Mouse (Mus musculus): ENCODE measurements around the gene Rnf166. TPM values are rescaled to one million over a fixed set of nuclear protein-coding genes. Genes with fewer than 3 reads are reported as not detected.

The Rnf166 gene
- polyA plus RNA-seq, 2 experiments from 2014 or later: 27.3 to 31.0 TPM

DNA sequence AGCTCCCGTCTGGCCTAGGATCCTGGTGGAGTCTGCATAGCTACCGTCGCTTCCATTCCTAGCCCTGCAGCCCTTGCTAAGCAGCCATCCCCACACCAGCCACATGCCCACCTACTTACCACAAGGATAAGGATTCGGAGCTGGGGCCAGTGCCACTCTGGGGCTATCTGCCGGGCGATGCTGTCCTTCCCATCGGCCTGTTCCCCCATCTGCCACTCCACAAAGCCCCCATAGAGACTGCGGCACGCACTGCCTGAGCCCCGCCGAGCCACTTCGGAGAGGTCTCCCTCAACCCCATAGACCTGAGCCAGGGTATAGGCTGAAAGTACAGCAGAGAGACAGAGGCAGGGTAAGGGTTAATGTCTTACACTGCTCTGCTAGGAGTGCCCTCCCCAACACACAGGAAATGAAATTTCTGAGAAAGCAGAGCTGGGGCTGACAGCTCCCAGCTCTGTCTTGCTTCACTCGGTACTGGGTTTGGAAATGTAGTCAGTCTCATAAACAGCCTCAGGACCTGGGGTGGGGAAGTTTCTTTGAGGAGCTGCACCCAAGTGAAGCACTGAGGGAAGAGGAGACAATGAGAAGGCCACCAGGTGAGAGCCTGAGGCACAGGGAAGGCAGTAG, 38.0 kb downstream of the Rnf166 start:
- peak; percentile 72 for ATAC-seq

DNA sequence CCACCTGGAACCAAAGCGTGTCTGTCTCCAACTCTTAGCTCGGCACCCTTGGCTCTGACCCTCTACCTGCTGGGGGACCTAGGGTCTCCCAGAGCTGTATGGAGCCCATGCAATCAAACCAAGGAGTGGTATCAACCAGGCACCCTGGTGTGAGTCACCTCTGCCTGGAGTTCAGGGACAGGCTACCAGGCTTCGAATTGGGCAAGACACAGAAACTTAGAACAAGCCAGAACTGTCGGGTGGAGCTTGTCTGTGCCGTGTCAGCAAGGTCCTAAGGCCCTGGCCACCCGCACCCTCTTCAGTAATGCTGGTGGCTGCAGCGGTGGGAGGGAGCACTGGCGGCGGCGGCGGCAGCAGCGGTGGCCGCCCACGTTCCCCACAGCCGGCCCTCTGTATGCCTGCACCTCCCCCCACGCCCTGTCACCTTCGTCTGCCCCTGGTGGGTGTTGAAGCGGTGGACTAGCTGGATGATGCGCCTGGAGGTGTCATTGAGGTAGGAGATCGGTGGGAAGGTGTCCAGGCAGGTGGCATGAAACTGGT, 39.2 kb downstream of the Rnf166 start:
- no peak for ATAC-seq

DNA sequence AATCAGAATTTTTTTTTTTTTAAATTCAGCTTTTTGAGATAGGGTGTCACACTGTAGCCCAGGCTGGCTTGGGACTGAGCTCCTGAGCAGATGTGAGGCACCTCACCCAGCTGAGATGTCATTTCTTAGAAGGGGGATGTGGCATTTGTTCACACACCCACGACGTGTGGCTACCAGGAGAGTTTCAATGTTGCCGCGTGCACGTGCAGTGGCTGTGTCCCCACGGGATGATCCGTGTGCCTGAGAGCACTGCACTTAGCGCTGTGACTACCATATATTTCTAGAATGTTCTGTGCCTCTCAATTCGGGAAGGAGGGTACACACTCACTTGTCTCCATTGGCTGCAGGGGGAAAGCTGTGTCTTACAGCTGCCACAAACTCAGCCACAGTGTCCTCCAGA, 39.7 kb downstream of the Rnf166 start:
- no peak for ATAC-seq

DNA sequence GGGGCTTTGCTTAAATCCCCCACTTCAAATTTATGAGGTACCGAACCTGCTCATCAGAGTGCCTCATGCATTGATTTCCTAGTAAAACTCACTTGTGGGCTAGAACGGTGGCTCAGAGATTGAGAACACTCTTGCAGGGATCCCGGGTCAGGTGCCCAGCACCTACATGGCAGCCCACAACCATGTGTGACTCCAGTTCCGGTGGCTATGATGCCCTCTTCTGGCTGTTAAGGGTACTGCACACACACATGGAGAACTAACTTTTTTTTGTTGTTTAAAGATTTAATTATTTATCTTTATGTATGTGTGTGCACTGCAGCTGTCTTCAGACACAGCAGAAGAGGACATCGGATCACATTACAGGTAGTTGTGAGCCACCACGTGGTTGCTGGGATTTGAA, 40.5 kb downstream of the Rnf166 start:
- ATAC-seq: no peak

DNA sequence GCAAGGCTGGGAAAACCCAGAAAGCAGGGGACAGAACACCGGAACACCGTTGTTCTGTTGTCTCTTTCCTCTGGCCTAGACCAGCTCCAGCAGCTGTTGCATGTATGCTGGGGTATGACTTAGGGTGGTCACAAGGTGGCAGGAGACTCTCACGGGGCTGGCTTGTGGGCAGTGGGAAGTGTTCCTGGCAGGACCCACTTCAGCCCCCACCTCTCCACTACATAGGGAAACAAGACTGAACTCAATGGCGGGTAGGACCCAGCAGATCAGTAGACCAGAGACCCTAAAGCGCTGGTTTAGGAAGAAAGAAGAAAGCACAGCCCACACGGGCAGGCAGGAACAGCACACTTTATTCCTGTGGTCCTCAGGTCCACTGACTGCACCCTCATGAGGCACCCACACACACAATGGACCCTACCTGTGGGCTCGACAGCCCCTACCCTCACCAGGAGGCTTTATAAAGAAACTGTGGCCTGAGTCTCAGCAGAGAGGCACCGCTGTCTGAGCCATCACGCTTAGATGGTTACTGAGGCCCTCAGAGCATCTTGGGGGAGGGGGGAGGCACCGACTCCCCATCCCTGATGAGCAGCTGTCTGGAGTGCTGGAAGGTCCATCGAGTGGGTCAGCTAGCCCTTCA, 42.5 kb downstream of the Rnf166 start:
- ATAC-seq: no peak

DNA sequence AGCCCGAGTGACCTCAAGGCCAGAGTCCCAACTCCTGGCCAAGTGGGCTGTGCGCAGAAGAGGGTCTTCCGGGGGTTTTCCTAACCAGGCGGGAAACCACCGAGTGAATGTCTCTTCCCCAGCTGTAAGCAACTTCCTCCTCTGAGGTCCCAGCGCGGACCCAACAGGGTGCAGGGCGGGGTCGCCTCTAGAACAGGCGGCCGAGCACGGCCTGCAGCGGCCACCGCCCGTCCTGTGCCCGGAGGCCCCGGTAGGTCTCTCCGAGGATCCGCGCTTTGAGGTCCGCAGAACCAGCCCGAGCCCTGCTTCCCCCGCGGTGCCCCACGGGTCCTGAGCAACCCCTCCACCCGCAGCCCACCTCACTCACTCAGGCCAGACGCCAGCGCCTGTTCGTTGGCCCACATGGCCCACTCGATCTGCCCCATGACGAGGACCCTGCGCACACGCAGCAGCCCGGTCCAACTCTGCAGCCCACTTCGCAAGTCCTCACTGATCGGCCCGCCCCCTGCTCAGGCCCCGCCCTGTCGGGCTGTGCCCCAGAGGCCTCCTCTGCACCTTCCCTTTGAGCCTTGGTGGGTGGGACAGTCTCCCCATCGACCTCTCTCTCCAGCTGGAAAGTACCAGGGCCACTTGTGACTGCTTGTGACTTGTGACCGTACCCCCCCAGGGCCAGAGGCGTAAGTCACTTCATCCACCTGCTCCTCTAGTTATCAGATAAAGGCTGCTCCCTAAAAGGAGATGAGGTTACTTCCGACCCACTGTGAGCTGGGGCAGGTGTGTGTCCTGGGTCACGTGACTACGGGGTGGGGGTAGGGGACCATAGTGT, 43.2 kb downstream of the Rnf166 start, which contains the start of gene Cyba:
Gene Cyba (minus strand): TSS at position 488 of the 826 bp plus-strand sequence.
- peak; percentile 72 for ATAC-seq

DNA sequence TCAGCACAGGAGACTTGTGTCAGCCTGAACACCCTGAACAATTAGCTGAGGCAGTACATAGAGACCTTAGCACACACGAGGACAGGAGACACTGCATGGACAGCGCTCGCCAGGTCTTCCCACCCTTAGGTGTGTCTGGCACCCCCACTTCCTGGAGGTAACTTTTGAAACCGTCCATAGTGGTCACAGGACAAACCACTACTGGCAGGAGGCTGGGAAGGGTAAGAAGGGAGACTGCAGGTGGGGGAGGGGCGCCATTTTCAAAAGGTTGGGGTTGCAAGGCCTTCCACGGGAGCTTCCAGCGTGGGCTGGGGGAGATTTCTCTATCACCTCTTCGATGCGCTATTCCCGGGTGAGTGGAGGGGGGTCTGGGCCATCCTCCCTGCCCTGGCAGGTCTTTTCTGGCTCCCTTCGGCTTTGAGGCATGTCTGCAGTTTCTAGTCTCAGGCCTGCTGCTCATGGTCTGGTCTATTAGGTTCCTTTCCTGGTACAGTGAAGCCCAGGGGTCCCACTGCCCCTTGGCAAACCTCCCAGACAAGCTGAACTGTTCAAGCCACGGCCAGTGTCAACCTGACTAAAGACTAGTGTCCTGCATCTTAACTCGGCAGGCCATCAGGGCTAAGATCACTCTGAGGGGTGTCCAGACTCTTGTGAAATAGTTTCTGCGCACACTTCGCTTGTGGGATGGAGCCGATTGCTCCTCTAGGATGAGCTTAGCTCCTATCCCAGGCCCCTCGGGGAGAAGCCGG, 44.0 kb downstream of the Rnf166 start:
- ATAC-seq: peak; percentile 4

DNA sequence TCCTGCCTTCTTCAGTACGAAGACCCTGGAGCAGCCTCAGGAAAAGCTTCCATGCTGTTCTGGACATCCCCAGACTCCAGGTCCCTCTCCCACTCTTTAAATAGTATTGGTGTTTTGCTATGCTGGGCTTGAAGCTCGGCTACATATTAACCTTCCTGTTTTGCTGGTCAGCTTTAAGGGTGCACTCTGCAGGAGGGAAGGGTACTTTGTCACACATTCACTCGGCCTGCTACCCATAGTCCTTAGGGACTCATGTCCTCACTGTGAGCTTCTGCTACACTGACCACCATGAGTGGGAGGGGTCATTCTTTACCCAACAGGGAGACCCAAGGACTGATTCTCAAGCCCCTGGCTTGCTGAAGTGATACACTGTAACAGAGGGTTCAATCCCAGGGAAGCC, 45.2 kb downstream of the Rnf166 start:
- no peak for ATAC-seq

DNA sequence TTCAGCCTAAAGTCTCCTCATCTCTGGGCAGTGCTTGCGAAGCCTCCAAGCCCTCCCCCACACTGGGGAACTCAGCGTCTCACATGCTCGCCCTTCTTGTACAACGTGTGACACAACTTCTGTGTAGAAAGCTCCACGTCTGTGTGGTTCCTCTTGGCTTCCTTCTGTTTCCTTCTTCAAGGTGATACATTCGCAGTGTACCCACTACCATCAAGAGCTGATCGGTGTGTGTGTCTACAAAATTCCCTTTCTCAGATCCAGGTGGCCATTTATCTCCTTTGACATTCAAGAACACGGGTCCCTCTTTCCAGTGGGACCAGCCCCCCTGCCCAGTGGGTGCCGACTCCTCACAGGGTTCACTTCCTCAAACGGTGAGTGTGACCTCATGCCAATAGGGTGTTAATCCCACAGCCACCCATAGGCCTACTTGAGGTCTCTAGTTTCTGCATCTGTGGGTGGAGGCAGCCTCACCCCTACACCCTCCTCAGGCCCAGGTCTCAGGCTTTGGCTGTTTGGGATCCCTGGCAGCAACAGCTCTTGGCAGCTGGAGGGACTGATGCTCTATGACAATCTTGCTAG, 45.7 kb downstream of the Rnf166 start:
- ATAC-seq: no peak

DNA sequence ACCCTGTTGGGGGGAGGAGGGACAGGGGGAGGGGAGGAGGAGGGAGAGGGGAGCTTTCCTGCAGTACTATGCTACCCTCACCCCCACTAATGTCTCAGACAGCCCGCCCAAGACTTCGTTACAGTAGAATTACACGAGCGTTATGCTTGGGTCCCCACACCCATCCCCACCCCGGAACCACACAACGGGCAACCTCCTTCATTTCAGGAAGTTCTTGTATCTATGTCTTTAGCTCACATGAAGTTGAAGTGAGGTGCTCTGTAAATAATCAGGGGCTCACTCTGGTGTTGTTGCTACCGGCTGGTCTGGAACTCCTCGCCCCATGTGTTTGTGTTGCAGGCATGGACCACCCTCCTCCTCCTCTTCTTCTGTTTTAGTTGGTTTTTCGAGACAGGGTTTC, 47.7 kb downstream of the Rnf166 start:
- no peak for ATAC-seq

DNA sequence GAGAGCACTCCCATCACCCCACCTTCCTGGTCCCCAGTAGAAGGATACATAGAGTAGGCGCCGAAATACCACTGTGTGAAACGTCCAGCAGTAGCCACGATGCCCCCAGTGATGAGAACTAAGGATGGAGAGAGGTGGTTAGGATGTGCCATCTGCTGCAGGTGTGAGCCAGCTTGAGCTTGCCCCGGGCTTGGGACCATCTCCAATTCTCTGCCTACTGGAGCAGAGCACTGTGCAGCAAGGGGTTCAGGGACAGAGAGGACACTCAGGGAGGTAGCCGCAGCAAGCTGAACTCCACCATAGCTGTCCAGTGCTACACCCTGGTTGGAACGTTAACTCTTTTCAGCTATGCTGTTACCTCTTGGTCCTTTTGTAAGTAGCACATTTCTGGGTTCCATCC, 48.3 kb downstream of the Rnf166 start:
- ATAC-seq: no peak

DNA sequence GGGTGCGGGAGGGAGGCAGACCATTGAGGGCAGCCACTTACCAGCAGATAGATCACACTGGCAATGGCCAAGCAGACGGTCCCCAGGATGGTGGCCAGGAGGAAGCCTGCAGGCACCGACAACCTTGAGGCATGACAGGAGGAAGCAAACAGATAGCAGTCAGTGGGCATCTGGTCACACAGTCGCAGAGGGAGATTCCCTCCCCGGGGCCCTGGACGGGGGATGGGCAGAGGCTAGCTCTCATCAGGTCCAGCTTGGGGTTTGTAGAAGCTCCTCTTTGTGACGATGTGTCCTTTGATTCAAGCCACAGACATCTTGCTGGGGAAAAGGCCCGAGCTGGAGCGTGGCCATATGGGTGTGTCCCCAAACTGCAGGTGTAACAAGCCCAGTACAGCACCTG, 49.7 kb downstream of the Rnf166 start:
- no peak for ATAC-seq

DNA sequence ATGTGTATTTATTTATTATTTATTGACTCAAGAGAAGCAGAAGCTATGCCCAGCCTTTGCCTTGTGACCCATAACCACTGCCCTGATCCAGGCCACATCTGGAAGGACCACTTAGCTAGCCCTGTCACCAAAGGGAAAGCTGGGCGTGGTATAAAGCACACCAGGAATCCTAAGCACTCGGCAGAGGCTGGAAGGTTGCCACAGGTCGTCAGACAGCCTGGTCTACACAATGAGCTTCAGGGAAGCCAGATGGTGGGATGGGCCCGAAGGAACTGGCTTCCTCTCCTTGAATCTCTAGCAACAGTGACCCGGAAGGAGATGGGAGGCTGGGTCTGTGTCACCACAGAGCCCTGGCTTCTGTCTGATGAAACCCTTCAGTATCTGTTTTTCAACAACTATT, 52.2 kb downstream of the Rnf166 start:
- no peak for ATAC-seq

DNA sequence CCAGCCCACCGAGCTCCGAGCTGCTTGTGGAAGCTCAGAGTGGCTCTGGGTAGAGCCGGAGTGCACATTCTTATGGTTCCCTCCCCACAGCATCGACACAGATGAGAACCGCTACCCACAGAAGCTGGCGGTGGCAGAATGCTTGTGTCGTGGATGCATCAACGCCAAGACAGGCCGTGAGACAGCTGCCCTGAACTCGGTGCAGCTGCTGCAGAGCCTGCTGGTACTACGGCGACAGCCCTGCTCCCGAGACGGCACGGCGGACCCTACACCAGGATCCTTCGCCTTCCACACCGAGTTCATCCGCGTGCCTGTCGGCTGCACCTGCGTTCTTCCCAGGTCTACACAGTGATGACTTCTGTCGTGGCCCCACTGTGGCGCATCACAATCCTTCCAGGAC, 52.6 kb downstream of the Rnf166 start:
- ATAC-seq: no peak

DNA sequence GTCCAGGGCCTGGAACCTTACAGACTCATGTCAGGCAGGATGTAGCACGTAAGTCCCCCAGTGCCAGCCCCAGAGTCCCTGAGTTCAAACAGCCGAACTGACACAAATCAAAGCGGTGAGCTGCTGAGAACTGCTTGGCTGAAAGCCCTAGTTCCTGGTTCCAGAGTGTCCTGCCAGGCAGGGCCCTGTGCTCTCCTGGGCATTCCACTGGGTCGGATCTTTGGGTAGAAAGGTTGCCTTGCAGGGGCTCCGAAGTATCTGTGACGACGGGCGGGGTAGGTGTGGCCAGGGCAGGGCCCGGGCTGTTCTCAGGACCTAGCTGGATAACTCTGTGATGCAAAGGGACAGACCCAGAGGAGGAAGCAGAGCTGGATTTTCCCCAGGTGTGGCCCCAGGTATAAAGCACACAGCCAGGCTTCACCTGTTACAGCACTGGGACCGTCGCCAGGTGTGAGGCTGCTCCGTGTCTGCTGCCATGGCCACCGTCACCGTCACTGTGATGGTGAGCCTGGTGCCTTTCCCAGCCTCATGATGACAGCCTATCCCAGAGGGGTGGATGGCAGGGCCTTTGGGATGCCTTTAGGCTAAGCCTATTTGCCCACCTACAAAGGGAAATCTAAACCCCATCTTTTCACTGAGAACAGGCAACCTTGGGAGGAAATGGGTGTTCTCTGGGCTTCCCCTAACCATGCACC, 54.3 kb downstream of the Rnf166 start, which contains the start of gene Il17c:
Gene Il17c (plus strand): TSS at position 645 of the 695 bp plus-strand sequence.
- no peak for ATAC-seq

DNA sequence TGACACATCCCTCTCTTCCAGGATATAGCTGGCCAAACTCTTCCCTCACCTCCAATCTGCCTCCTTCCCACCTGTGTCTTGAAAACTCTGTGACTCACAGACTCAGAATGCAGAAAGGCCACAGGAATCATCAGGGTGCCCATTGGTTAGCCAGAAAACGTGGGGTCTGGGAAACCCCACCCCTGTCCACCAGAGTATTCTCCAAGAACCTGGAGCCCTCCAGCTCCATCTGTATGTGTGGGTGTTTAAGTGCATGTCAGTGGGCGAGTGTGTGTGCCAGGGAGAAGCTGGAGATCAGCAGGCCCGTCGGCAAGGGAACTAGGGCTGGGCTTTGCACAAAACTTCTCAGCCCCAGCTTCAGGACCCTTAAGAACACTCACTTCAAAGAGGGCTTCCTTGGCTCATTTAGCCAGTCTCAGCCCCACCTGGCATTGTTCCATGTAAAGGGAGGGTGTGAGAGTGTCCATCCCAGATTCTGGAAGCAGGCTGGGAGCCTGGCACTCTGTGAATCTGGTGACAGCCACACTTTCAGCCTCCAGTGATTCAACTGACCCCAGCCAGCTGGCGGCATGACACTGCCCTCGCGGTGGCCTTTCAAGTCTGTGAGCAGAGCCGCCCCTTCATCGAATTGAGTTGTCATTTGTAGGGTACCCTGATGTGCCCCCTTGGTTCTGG, 55.8 kb downstream of the Rnf166 start:
- no peak for ATAC-seq

Other genes with a start within 250 kb of the Rnf166 start
- gene Zfpm1, start 193.9 kb downstream of the Rnf166 start, polyA plus RNA-seq (2017; shearing (Covaris generic)): under 1 TPM; 0.46 to 0.82 TPM
- gene Trhr2, start 115.3 kb downstream of the Rnf166 start, polyA plus RNA-seq (2017; shearing (Covaris generic)): not detected
- gene Zc3h18, start 99.5 kb downstream of the Rnf166 start, polyA plus RNA-seq (2017; shearing (Covaris generic)): 10 to 100 TPM; 12.1 to 12.7 TPM
- under 1 TPM in 1 of 2 experiments, not detected in 1; 0.77 TPM for gene Il17c, start 54.0 kb downstream of the Rnf166 start, polyA plus RNA-seq (2017; shearing (Covaris generic))
- gene Cyba, start 43.1 kb downstream of the Rnf166 start, polyA plus RNA-seq (2017; shearing (Covaris generic)): 100 to 1,000 TPM; 801 to 968 TPM
- gene Mvd, start 32.6 kb downstream of the Rnf166 start, polyA plus RNA-seq (2017; shearing (Covaris generic)): 10 to 100 TPM; 12.6 to 20.0 TPM
- 1 to 10 TPM; 2.6 to 5.2 TPM for gene Snai3, start 15.3 kb downstream of the Rnf166 start, polyA plus RNA-seq (2017; shearing (Covaris generic))
- 10 to 100 TPM; 11.5 to 16.9 TPM for gene Ctu2, start 79 bp upstream of the Rnf166 start, polyA plus RNA-seq (2017; shearing (Covaris generic))
- 10 to 100 TPM; 15.3 to 22.7 TPM for gene Piezo1, start 75.3 kb upstream of the Rnf166 start, polyA plus RNA-seq (2017; shearing (Covaris generic))
- gene Cdt1, start 92.0 kb upstream of the Rnf166 start, polyA plus RNA-seq (2017; shearing (Covaris generic)): 10 to 100 TPM in 1 of 2 experiments, 1 to 10 TPM in 1; 8.2 to 12.6 TPM
- gene Aprt, start 100.8 kb upstream of the Rnf166 start, polyA plus RNA-seq (2017; shearing (Covaris generic)): 100 to 1,000 TPM; 146 to 207 TPM
- gene Galns, start 135.4 kb upstream of the Rnf166 start, polyA plus RNA-seq (2017; shearing (Covaris generic)): 10 to 100 TPM in 1 of 2 experiments, 1 to 10 TPM in 1; 8.7 to 12.7 TPM
- 10 to 100 TPM; 45.0 to 70.1 TPM for gene Trappc2l, start 135.6 kb upstream of the Rnf166 start, polyA plus RNA-seq (2017; shearing (Covaris generic))
- gene Pabpn1l, start 146.7 kb upstream of the Rnf166 start, polyA plus RNA-seq (2017; shearing (Covaris generic)): not detected
- gene Cbfa2t3, start 223.0 kb upstream of the Rnf166 start, polyA plus RNA-seq (2017; shearing (Covaris generic)): under 1 TPM in 1 of 2 experiments, not detected in 1; 0.25 TPM